Mouse (Mus musculus): Measurements from ENCODE around the gene Chmp3. TPM values are rescaled to one million over a fixed set of nuclear protein-coding genes. Genes with fewer than 3 reads are reported as not detected.

The Chmp3 gene
- total and polyA plus RNA-seq, 2 experiments from 2014 or later, result 52.4 to 59.9 TPM

GRCm38 (mm10) chr6:71625984-71626383 lies 82.4 kb downstream of the Chmp3 start:
- Histone ChIP-seq H3K4me3 (ENCODE audit: low read depth, low read length) (no peak overlapping the region), H3K36me3 (ENCODE audit: insufficient read depth, low read length) (peaks cover 19% of the 10 kb centered on the region), H3K9ac (replicated peaks; ENCODE audit: low read length, poor library complexity, severe bottlenecking) (no peak overlapping the region), H3K27ac (ENCODE audit: low read depth, low read length) (no peak overlapping the region), H3K4me1 (ENCODE audit: insufficient read depth, low read length) (peaks cover 5% of the 10 kb centered on the region; the same call in 1 of the 2 replicates), H3K9me3 (ENCODE audit: low read length) (no peaks in the 10 kb centered on the region), H3K27me3 (ENCODE audit: insufficient read depth, low read length) (no peaks in the 10 kb centered on the region), H3K4me2 (ENCODE audit: low read depth, low read length, poor library complexity, severe bottlenecking) (no peak overlapping the region)
- TF ChIP-seq CTCF (IDR thresholded peaks at IDR 0.05), result no peak
- no peak for ATAC-seq (ENCODE audit: low FRiP score)
- WGBS, result 82% methylated on average over 2 of the region's 2 CpGs
- DNase-seq (ENCODE audit: low spot score), result no peak

- Histone ChIP-seq H3K9ac (replicated peaks; ENCODE audit: low read length, poor library complexity, severe bottlenecking) (no peak overlapping the region), H3K9me3 (ENCODE audit: low read length) (no peaks in the 10 kb centered on the region), H3K27ac (ENCODE audit: low read depth, low read length) (no peak overlapping the region), H3K4me2 (ENCODE audit: low read depth, low read length, poor library complexity, severe bottlenecking) (no peak overlapping the region), H3K4me1 (ENCODE audit: insufficient read depth, low read length) (peaks cover 5% of the 10 kb centered on the region; the same call in 1 of the 2 replicates), H3K36me3 (ENCODE audit: insufficient read depth, low read length) (peaks cover 19% of the 10 kb centered on the region), H3K4me3 (ENCODE audit: low read depth, low read length) (no peak overlapping the region), H3K27me3 (ENCODE audit: insufficient read depth, low read length) (no peaks in the 10 kb centered on the region)
- DNase-seq (ENCODE audit: low spot score) (no peak), ATAC-seq (ENCODE audit: low FRiP score) (no peak)
- TF ChIP-seq CTCF (IDR thresholded peaks at IDR 0.05), result no peak
These were observed 83.7 kb downstream of the Chmp3 start for GRCm38 (mm10) chr6:71627325-71627724.

- DNase-seq (ENCODE audit: low spot score), result no peak
- WGBS, result 8% methylated on average over 2 of the region's 2 CpGs
- H3K9ac ChIP-seq (replicated peaks; ENCODE audit: low read length, poor library complexity, severe bottlenecking), result no peak overlapping the region
These were observed 87.6 kb downstream of the Chmp3 start for GRCm38 (mm10) chr6:71631196-71631595.

GRCm38 (mm10) chr6:71631706-71632461 lies 88.3 kb downstream of the Chmp3 start:
- under 1% methylated on average over 39 of the region's 42 CpGs for WGBS

More at GRCm38 (mm10) chr6:71631196-71631595, 87.6 kb downstream of the Chmp3 start:
- Histone ChIP-seq H3K36me3 (ENCODE audit: insufficient read depth, low read length) (peaks cover 2% of the 10 kb centered on the region; the same call in 1 of the 2 replicates), H3K4me1 (ENCODE audit: insufficient read depth, low read length) (peaks cover 5% of the 10 kb centered on the region; the same call in 1 of the 2 replicates), H3K27ac (ENCODE audit: low read depth, low read length) (no peak overlapping the region), H3K4me3 (ENCODE audit: low read depth, low read length) (peak overlapping the region; percentile 72), H3K27me3 (ENCODE audit: insufficient read depth, low read length) (no peaks in the 10 kb centered on the region), H3K4me2 (ENCODE audit: low read depth, low read length, poor library complexity, severe bottlenecking) (peak overlapping the region; percentile 84), H3K9me3 (ENCODE audit: low read length) (no peaks in the 10 kb centered on the region)
- TF ChIP-seq CTCF (IDR thresholded peaks at IDR 0.05), result no peak
- no peak for ATAC-seq (ENCODE audit: low FRiP score)

More at GRCm38 (mm10) chr6:71631706-71632461, 88.3 kb downstream of the Chmp3 start:
- no peak for ATAC-seq (ENCODE audit: low FRiP score)
- Histone ChIP-seq H3K4me3 (ENCODE audit: low read depth, low read length) (peak overlapping the region; percentile 72), H3K9ac (replicated peaks; ENCODE audit: low read length, poor library complexity, severe bottlenecking) (peak overlapping the region; percentile 64), H3K4me1 (ENCODE audit: insufficient read depth, low read length) (peaks cover 5% of the 10 kb centered on the region; the same call in 1 of the 2 replicates), H3K27me3 (ENCODE audit: insufficient read depth, low read length) (peaks cover 3% of the 10 kb centered on the region; the same call in 1 of the 2 replicates), H3K9me3 (ENCODE audit: low read length) (no peaks in the 10 kb centered on the region), H3K27ac (ENCODE audit: low read depth, low read length) (peak overlapping the region; percentile 97), H3K36me3 (ENCODE audit: insufficient read depth, low read length) (peaks cover 2% of the 10 kb centered on the region; the same call in 1 of the 2 replicates), H3K4me2 (ENCODE audit: low read depth, low read length, poor library complexity, severe bottlenecking) (peak overlapping the region; percentile 84)
- TF ChIP-seq CTCF (IDR thresholded peaks at IDR 0.05), result no peak
- peak; percentile 45 for DNase-seq (ENCODE audit: low spot score)

Other genes with a start within 250 kb of the Chmp3 start
- 1.3 and 1.9 TPM in 2 replicates for gene Smyd1, start 221.6 kb upstream of the Chmp3 start, total RNA-seq (2014; rRNA removed)
- 0.30 and 0.36 TPM in 2 replicates for gene Smyd1, start 221.6 kb upstream of the Chmp3 start, polyA plus RNA-seq (2015; fragmentation: Nextera tagmentation; extraction: Ambion mirVana)
- not detected in 2 replicates for gene Cd8b1, start 221.0 kb upstream of the Chmp3 start, total RNA-seq (2014; rRNA removed)
- gene Cd8b1, start 221.0 kb upstream of the Chmp3 start, polyA plus RNA-seq (2015; fragmentation: Nextera tagmentation; extraction: Ambion mirVana), result not detected in 2 replicates
- gene Cd8a, start 170.4 kb upstream of the Chmp3 start, total RNA-seq (2014; rRNA removed), result not detected in 2 replicates
- not detected in 2 replicates for gene Cd8a, start 170.4 kb upstream of the Chmp3 start, polyA plus RNA-seq (2015; fragmentation: Nextera tagmentation; extraction: Ambion mirVana)
- gene Rmnd5a, start 103.2 kb upstream of the Chmp3 start, total RNA-seq (2014; rRNA removed), result 41.8 and 54.7 TPM in 2 replicates
- 6.5 and 7.8 TPM in 2 replicates for gene Rmnd5a, start 103.2 kb upstream of the Chmp3 start, polyA plus RNA-seq (2015; fragmentation: Nextera tagmentation; extraction: Ambion mirVana)
- 33.9 and 39.6 TPM in 2 replicates for gene Rnf103, start 49.9 kb upstream of the Chmp3 start, total RNA-seq (2014; rRNA removed)
- gene Rnf103, start 49.9 kb upstream of the Chmp3 start, polyA plus RNA-seq (2015; fragmentation: Nextera tagmentation; extraction: Ambion mirVana), result 21.5 and 23.2 TPM in 2 replicates
- 34.4 and 49.4 TPM in 2 replicates for gene Kdm3a, start 89.2 kb downstream of the Chmp3 start, total RNA-seq (2014; rRNA removed)
- 14.2 and 17.0 TPM in 2 replicates for gene Kdm3a, start 89.2 kb downstream of the Chmp3 start, polyA plus RNA-seq (2015; fragmentation: Nextera tagmentation; extraction: Ambion mirVana)
- 404 and 467 TPM in 2 replicates for gene Reep1, start 163.8 kb downstream of the Chmp3 start, total RNA-seq (2014; rRNA removed)
- 274 and 275 TPM in 2 replicates for gene Reep1, start 163.8 kb downstream of the Chmp3 start, polyA plus RNA-seq (2015; fragmentation: Nextera tagmentation; extraction: Ambion mirVana)

All from midbrain, postnatal 0 days (tissue).